In the genomic region with DNA sequence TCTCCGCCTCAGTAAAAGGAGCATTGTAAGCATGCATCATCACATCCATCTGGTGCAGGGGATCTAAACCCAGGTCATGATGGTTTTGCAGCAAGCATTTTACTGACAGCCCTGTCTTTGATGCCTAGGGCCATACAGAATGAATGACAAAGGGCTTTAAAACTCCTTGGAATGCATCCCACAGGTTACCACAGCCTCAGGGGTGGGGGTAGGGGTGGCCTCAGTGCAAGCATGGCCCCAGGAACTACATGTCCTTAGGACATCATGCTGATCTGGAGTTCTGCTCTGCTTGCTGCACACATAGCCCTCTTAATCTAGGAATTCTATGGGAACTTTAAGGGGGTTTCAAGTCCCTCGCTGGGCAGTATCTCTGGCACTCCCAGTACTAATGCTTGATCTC, we compare ENCODE assay signal across 23 mouse cellular contexts. TPM values are rescaled to one million over a fixed set of nuclear protein-coding genes. Genes with fewer than 3 reads are reported as not detected.
DNase-seq lines count a peak whose midpoint lies in the region; ATAC-seq lines count a peak whose summit lies in the region.
"Had no signal": no experiment of that assay in that cellular context is flagged by ENCODE, and none has a peak within 500 bp of the region (broad histone marks: within the 10 kb centered on the region; RNA-seq: fewer than 3 reads in every experiment).

No protein-coding gene starts in this region.

- H3K4me1 ChIP-seq in midbrain, embryonic 10.5 days, result no peaks in the 10 kb centered on the region
- H3K4me1 ChIP-seq in midbrain, embryonic 15.5 days, result peaks cover 3% of the 10 kb centered on the region; the same call in 1 of the 2 replicates
- H3K4me1 ChIP-seq: embryonic facial prominence, embryonic 10.5 days; embryonic facial prominence, embryonic 12.5 days; forebrain, embryonic 13.5 days; forebrain, embryonic 15.5 days had no signal

- peak; percentile 11 for DNase-seq in midbrain, embryonic 10.5 days (ENCODE audit: low spot score)
- DNase-seq in ES-CJ7 (ENCODE audit: low read depth, low spot score) (peak; percentile 51), R1 (ENCODE audit: low read depth, low spot score) (peak; percentile 59)
- no peak for DNase-seq in frontal cortex, postnatal 10 days (ENCODE audit: low spot score in 2 of 2)
- no peak for DNase-seq in urinary bladder, postnatal 4 days (ENCODE audit: low spot score in 2 of 2)
- DNase-seq in gastrocnemius, adult 8-10 months (ENCODE audit: low spot score in 2 of 2), result no peak
- DNase-seq: adrenal gland, adult 8-10 months; adrenal gland, postnatal 14 days; adrenal gland, postnatal 36 days; cerebellum, adult 11-12 months; cerebellum, adult 2 months; cerebellum, adult 9-10 months; cerebellum, postnatal 10 days; cerebellum, postnatal 25 days; forebrain, postnatal 0 days had no signal

- H3K27ac ChIP-seq in midbrain, embryonic 10.5 days (replicated peaks), result no peak overlapping the region
- no peak overlapping the region for H3K27ac ChIP-seq in midbrain, embryonic 15.5 days
- H3K27ac ChIP-seq: embryonic facial prominence, embryonic 10.5 days; embryonic facial prominence, embryonic 12.5 days; forebrain, embryonic 13.5 days; forebrain, embryonic 15.5 days had no signal

- no peaks in the 10 kb centered on the region for H3K9me3 ChIP-seq in midbrain, embryonic 10.5 days (replicated peaks)
- no peaks in the 10 kb centered on the region for H3K9me3 ChIP-seq in midbrain, embryonic 15.5 days
- H3K9me3 ChIP-seq: embryonic facial prominence, embryonic 10.5 days; embryonic facial prominence, embryonic 12.5 days; forebrain, embryonic 13.5 days; forebrain, embryonic 15.5 days; G1E had no signal

- no peaks in the 10 kb centered on the region for H3K27me3 ChIP-seq in midbrain, embryonic 10.5 days (ENCODE audit: low read depth, poor library complexity, severe bottlenecking)
- H3K27me3 ChIP-seq in midbrain, embryonic 15.5 days (replicated peaks), result no peaks in the 10 kb centered on the region
- H3K27me3 ChIP-seq: embryonic facial prominence, embryonic 12.5 days; forebrain, embryonic 13.5 days; forebrain, embryonic 15.5 days had no signal

- no peak for ATAC-seq in midbrain, embryonic 15.5 days (replicated peaks)
- ATAC-seq: activated CD4-positive, CD25-positive, alpha-beta regulatory T cell, adult 4 months; forebrain, embryonic 13.5 days; forebrain, embryonic 15.5 days; forebrain, postnatal 0 days; Patski had no signal

- 54% methylated on average over 2 of the region's 2 CpGs for WGBS in midbrain, embryonic 10.5 days
- WGBS in midbrain, embryonic 15.5 days, result 43% methylated on average over 2 of the region's 2 CpGs

- no peak overlapping the region for H3K4me3 ChIP-seq in midbrain, embryonic 10.5 days
- no peak overlapping the region for H3K4me3 ChIP-seq in midbrain, embryonic 15.5 days
- H3K4me3 ChIP-seq: embryonic facial prominence, embryonic 10.5 days; embryonic facial prominence, embryonic 12.5 days; forebrain, embryonic 13.5 days; forebrain, embryonic 15.5 days had no signal

- no peaks in the 10 kb centered on the region for H3K36me3 ChIP-seq in midbrain, embryonic 10.5 days
- no peaks in the 10 kb centered on the region for H3K36me3 ChIP-seq in midbrain, embryonic 15.5 days (replicated peaks)
- H3K36me3 ChIP-seq: embryonic facial prominence, embryonic 10.5 days; embryonic facial prominence, embryonic 12.5 days; forebrain, embryonic 15.5 days; G1E had no signal

- no peak overlapping the region for H3K4me2 ChIP-seq in midbrain, embryonic 15.5 days
- H3K4me2 ChIP-seq: embryonic facial prominence, embryonic 12.5 days; forebrain, embryonic 13.5 days; forebrain, embryonic 15.5 days had no signal

- H3K9ac ChIP-seq in midbrain, embryonic 15.5 days, result no peak overlapping the region
- H3K9ac ChIP-seq: embryonic facial prominence, embryonic 12.5 days; forebrain, embryonic 13.5 days; forebrain, embryonic 15.5 days; forebrain, postnatal 0 days had no signal

RNA-seq across cellular contexts. Expression of gene Tmem185a, which starts 5.2 kb away (rescaled TPM):
- 51.1 and 51.5 TPM in 2 replicates for polyA plus RNA-seq in midbrain, embryonic 10.5 days (2016; fragmentation: Nextera tagmentation; extraction: Ambion mirVana)
- polyA plus RNA-seq in midbrain, embryonic 15.5 days (2015; fragmentation: Nextera tagmentation; extraction: Ambion mirVana), result 47.6 and 48.8 TPM in 2 replicates
- total RNA-seq in gastrocnemius, adult 8-10 months (2022), result 10 to 100 TPM; 39.5 to 48.5 (median 42.5) TPM

Comparison
In these comparisons a context has a peak if more than half of its experiments do, and no peak if none do; other contexts are left out.
1. DNase-seq: peak in midbrain, embryonic 10.5 days (single experiment), ES-CJ7 (single experiment) and R1 (single experiment); none in frontal cortex, postnatal 10 days (0 of 2), urinary bladder, postnatal 4 days (0 of 2) and gastrocnemius, adult 8-10 months (0 of 2).